Mouse (Mus musculus): Measurements from ENCODE around the gene Plekhm3. TPM values are rescaled to one million over a fixed set of nuclear protein-coding genes. Genes with fewer than 3 reads are reported as not detected.

Plekhm3 gene
- polyA plus RNA-seq, 1 experiment from 2014 or later, result 8.9 TPM

DNA sequence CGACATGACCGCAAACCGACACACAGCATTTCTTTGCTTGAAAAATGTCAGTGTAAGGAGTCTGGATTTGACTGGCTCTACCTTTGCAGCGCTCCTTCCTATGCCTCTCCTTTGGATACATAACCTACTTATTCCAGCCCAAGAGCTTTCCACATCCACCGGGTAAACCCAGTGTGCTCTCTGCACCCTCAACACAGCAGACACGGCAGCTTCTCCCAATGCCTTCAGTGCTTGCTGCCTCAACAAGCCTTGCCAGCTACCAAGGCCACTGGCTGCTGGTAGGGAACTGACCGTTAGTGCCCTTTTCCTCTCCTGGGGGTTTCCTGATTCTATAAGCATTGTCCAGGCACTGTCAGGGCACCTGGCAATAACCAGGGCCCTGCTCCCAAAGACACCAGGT is 62.8 kb downstream of the Plekhm3 start:
- no peaks in the 10 kb centered on the region for H3K4me1 ChIP-seq
- no peak overlapping the region for H3K27ac ChIP-seq
- no peak overlapping the region for H3K4me3 ChIP-seq (replicated peaks)
- no peak for ATAC-seq (ENCODE audit: low FRiP score)
- 92% methylated on average over 7 of the region's 7 CpGs for WGBS
- no peak overlapping the region for H3K4me2 ChIP-seq
- 0 out of 2 replicates have a peak, but pooled peaks cover 9% of the 10 kb centered on the region for H3K27me3 ChIP-seq
- H3K9ac ChIP-seq, result no peak overlapping the region
- no peaks in the 10 kb centered on the region for H3K36me3 ChIP-seq (replicated peaks)
- no peaks in the 10 kb centered on the region for H3K9me3 ChIP-seq

DNA sequence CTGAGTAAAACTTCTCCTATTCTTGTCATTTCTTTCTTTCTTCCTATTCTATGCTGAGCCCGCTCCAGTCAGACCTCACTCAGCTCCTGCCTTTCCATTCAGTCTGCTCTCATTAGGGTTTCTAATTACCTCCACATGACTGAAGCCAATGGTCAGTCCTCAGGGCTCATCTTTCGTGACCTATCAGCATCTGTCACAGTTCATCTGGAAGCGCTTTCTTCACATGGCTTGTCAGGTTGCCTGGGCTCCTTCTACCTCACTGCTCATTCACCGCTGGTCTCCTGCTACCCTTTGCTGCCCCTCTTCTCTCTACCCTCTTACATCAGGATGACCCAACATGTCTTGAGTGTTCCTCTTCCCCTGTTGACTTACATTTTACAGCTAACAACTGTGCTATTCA is 65.3 kb downstream of the Plekhm3 start:
- WGBS, result 33% methylated on average over 4 of the region's 4 CpGs
- Histone ChIP-seq H3K36me3 (replicated peaks) (no peaks in the 10 kb centered on the region), H3K9ac (no peak overlapping the region), H3K27me3 (0 out of 2 replicates have a peak, but pooled peaks cover 9% of the 10 kb centered on the region), H3K4me3 (replicated peaks) (no peak overlapping the region), H3K27ac (no peak overlapping the region), H3K4me1 (no peaks in the 10 kb centered on the region), H3K9me3 (no peaks in the 10 kb centered on the region), H3K4me2 (no peak overlapping the region)
- ATAC-seq (ENCODE audit: low FRiP score), result no peak

DNA sequence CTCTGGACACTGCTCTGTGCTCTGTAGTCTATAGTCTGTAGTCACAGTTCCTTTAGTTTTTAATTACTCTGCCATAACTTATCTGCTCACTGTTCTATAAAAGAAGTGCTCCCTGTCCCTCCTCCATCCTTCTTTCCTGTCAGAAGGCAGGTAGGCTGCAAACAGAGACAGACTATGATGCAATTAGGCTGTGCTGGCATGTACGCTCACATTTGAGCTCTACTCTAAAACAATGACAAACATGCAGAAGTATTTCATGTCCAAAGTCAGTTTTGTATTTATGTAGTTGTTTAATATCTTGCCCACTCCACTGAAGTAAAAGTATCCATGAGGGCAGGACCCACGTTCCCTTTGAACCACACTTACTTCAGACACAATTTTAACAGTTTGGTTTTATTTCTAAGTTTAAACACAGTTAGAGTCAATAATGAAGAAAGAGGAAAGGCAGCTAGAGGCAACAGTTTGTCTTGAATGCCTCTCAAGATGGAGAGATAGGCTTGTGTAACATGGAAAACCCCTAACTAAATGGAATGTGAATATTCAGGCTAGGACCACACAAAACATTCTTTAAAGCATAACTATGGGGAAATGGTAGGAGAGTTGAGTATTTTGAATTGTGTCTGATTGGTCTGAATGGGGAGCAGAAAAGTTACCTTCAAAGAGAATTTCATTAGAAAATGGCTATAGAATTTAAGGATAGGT is 69.0 kb downstream of the Plekhm3 start:
- Histone ChIP-seq H3K36me3 (replicated peaks) (no peaks in the 10 kb centered on the region), H3K4me2 (no peak overlapping the region), H3K27me3 (no peaks in the 10 kb centered on the region), H3K27ac (no peak overlapping the region), H3K4me3 (replicated peaks) (no peak overlapping the region), H3K9me3 (no peaks in the 10 kb centered on the region), H3K9ac (no peak overlapping the region), H3K4me1 (peaks cover 8% of the 10 kb centered on the region)
- no peak for ATAC-seq (ENCODE audit: low FRiP score)
- WGBS, result 93% methylated on average over 2 of the region's 2 CpGs

DNA sequence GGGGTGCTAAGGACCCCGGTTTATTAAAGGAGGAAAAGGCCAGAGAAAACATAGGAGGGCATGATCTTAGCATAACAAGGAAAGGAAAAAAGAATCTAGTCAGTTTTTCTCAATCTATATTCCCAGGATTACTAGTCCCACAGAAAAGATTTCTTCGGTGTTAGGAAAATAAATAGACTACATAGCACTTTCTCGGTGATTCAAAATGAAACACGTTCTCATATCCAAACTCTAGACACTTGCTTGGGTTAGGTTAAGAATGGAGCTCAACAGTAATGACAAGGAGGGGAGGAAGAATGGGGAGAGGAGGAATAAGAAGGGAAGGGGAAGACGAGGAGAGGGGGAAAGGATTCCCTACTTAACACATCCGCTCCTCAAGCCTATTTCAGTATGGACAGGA is 69.9 kb downstream of the Plekhm3 start:
- Histone ChIP-seq H3K27ac (no peak overlapping the region), H3K9me3 (no peaks in the 10 kb centered on the region), H3K4me3 (replicated peaks) (no peak overlapping the region), H3K36me3 (replicated peaks) (no peaks in the 10 kb centered on the region), H3K4me1 (peaks cover 8% of the 10 kb centered on the region), H3K27me3 (no peaks in the 10 kb centered on the region), H3K4me2 (no peak overlapping the region), H3K9ac (no peak overlapping the region)
- 94% methylated on average over 6 of the region's 6 CpGs for WGBS
- no peak for ATAC-seq (ENCODE audit: low FRiP score)

DNA sequence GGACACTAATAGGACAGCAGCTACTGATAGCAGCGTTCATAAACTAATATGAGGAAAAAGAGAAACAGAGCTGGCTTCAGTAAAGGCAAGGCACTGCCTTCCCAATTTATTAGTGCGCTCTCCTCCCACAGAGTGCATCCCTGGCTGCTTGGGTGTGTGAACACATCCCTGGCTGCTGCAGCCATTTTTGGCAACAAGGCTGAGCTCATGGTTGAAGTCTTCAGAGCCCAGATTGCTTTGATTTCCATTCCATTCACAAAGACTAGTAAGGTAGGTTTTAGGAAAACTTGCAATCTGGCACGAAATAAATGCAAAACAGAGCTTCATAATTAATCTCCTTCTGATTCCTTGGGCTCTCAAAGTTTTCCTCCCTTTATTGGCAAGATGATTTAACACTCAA is 71.3 kb downstream of the Plekhm3 start:
- Histone ChIP-seq H3K9ac (no peak overlapping the region), H3K27me3 (no peaks in the 10 kb centered on the region), H3K36me3 (replicated peaks) (no peaks in the 10 kb centered on the region), H3K9me3 (no peaks in the 10 kb centered on the region), H3K4me3 (replicated peaks) (no peak overlapping the region), H3K4me2 (no peak overlapping the region), H3K4me1 (peaks cover 8% of the 10 kb centered on the region), H3K27ac (no peak overlapping the region)
- ATAC-seq (ENCODE audit: low FRiP score), result no peak
- WGBS, result 51% methylated on average over 3 of the region's 3 CpGs

DNA sequence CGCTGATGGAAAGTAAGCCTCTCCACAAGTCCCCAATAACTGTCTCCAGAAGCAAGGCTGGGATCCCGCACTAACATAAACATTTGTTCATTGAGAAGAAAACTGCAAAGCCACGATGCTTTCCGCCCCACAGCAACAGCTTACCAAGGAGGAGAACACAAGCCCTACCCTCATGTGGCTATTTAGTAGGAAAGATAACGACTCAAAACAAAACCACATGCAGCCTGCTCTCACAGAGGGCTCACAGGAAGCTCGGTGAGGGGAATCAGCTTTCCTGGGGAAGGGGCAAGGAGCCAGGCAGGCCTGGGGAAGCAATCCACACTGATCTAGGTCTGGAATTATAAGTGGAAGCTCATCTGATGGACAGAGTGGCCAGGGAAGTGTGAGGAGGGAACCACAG is 72.6 kb downstream of the Plekhm3 start:
- no peak overlapping the region for H3K27ac ChIP-seq
- 40% methylated on average over 6 of the region's 6 CpGs for WGBS
- no peaks in the 10 kb centered on the region for H3K27me3 ChIP-seq
- H3K9ac ChIP-seq, result no peak overlapping the region
- no peaks in the 10 kb centered on the region for H3K36me3 ChIP-seq (replicated peaks)
- no peak overlapping the region for H3K4me3 ChIP-seq (replicated peaks)
- ATAC-seq (ENCODE audit: low FRiP score), result no peak
- peaks cover 8% of the 10 kb centered on the region for H3K4me1 ChIP-seq
- H3K9me3 ChIP-seq, result no peaks in the 10 kb centered on the region
- H3K4me2 ChIP-seq, result no peak overlapping the region

DNA sequence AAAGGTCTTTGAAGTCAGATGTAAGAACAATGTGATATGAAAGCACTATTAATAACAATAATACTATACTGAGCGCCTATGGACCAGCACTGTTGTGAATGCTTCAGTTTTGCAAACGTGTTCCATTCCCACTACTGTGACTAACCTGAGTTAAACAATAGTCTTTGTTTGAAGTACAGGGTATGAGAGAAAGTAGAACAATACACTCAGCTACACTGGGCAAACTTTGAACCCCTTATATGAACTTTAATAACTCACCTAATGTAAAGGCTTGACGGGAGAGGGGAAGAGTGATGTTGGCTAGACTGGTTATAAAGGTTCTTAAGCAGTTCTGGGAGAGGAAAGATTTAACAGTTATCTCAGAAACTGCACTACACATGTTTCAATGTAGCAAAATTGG is 76.0 kb downstream of the Plekhm3 start:
- H3K27me3 ChIP-seq, result no peaks in the 10 kb centered on the region
- H3K9me3 ChIP-seq, result no peaks in the 10 kb centered on the region
- no peak overlapping the region for H3K4me3 ChIP-seq (replicated peaks)
- H3K36me3 ChIP-seq (replicated peaks), result no peaks in the 10 kb centered on the region
- no peak overlapping the region for H3K27ac ChIP-seq
- peaks cover 8% of the 10 kb centered on the region for H3K4me1 ChIP-seq
- 86% methylated on average over 3 of the region's 3 CpGs for WGBS
- ATAC-seq (ENCODE audit: low FRiP score), result no peak
- H3K4me2 ChIP-seq, result no peak overlapping the region
- no peak overlapping the region for H3K9ac ChIP-seq

DNA sequence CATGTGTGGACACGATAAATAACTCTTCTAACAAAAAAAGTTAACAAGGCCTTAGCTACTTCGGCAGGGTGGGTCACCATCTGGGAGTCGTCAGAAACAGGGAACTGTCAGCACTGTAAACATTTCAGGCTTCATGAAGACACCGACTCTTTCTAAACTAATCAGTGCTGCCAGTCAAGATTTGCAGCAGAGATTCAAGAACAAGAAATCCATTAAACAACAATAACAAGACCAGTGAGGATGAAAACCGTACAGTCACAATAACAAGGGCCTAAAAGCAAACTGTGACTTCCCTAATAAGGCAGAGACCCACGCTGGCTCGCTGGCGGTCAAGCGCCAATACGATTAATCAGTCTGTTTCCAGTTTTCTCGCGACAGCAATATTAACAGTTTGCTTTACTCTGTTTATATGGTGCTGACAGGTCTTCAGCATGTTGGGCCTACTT is 77.8 kb downstream of the Plekhm3 start:
- no peak overlapping the region for H3K4me3 ChIP-seq (replicated peaks)
- H3K9ac ChIP-seq, result no peak overlapping the region
- no peak overlapping the region for H3K4me2 ChIP-seq
- H3K27ac ChIP-seq, result no peak overlapping the region
- no peaks in the 10 kb centered on the region for H3K4me1 ChIP-seq
- H3K9me3 ChIP-seq, result no peaks in the 10 kb centered on the region
- no peaks in the 10 kb centered on the region for H3K27me3 ChIP-seq
- no peak for ATAC-seq (ENCODE audit: low FRiP score)
- 76% methylated on average over 12 of the region's 12 CpGs for WGBS
- H3K36me3 ChIP-seq (replicated peaks), result no peaks in the 10 kb centered on the region

DNA sequence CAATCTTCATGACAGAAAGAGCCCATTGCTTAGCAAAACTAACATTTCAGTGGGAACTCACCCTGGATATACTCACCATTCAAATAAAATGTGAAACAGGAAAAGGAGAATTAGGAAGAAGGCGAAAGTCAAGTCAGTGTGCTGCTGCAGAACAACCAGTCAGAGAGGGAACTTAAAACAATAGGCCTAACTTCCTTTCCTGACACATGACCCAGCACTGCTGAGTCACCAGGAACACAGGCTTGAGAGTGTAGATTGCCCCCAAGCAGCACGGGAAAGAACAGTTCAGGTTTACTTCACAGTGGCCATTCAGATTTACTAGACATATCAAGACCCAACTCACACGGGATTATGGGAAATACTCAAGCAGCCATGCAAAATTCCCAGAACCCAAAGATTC is 80.3 kb downstream of the Plekhm3 start:
- no peak overlapping the region for H3K27ac ChIP-seq
- no peaks in the 10 kb centered on the region for H3K36me3 ChIP-seq (replicated peaks)
- H3K9me3 ChIP-seq, result no peaks in the 10 kb centered on the region
- WGBS, result 84% methylated on average over 3 of the region's 3 CpGs
- no peaks in the 10 kb centered on the region for H3K4me1 ChIP-seq
- no peak overlapping the region for H3K4me2 ChIP-seq
- no peak overlapping the region for H3K9ac ChIP-seq
- H3K27me3 ChIP-seq, result no peaks in the 10 kb centered on the region
- H3K4me3 ChIP-seq (replicated peaks), result no peak overlapping the region
- ATAC-seq (ENCODE audit: low FRiP score), result no peak

DNA sequence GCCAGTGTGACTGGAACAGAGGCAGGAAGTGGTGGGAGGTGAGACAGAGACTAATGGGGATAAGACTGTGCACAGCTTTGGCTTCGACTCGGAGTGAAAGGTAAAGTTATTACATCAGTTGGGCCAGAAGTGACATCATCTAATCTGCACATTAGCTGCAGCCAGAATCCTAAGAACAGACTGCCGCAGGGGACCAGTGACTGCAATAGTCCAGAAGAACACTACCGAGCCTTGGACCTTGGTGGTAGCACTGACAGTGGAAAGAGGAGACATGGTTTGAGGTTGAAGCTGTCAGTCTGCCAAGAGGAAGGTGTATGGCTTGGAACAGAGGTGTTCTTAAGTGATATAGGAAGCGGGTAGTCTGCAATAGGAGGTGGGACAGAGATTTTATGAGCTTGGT is 80.9 kb downstream of the Plekhm3 start:
- Histone ChIP-seq H3K4me3 (replicated peaks) (no peak overlapping the region), H3K36me3 (replicated peaks) (no peaks in the 10 kb centered on the region), H3K4me2 (no peak overlapping the region), H3K9me3 (no peaks in the 10 kb centered on the region), H3K4me1 (no peaks in the 10 kb centered on the region), H3K27ac (no peak overlapping the region), H3K27me3 (no peaks in the 10 kb centered on the region), H3K9ac (no peak overlapping the region)
- ATAC-seq (ENCODE audit: low FRiP score), result no peak
- WGBS, result 89% methylated on average over 5 of the region's 5 CpGs

DNA sequence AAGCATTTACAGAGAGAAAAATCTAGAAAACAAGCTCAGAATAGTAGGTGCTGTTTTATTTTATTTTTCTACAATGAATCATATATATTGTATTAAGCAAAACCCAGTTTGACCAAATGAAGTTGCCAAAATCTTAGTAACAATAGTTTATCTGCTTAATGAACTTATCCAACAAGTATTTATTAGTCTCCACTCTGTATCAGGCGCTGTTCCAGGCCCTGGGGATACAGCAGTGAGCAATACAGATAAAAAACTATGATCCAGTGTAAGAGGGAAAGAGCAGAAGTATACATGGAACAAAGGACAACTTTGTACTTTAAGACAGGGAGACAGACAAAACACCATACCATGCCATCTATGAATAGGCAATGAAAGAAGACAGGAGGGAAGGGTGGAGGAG is 81.5 kb downstream of the Plekhm3 start:
- no peak overlapping the region for H3K4me3 ChIP-seq (replicated peaks)
- no peak overlapping the region for H3K9ac ChIP-seq
- 92% methylated on average over 1 of the region's 1 CpGs for WGBS
- ATAC-seq (ENCODE audit: low FRiP score), result no peak
- H3K36me3 ChIP-seq (replicated peaks), result no peaks in the 10 kb centered on the region
- H3K4me1 ChIP-seq, result no peaks in the 10 kb centered on the region
- no peak overlapping the region for H3K4me2 ChIP-seq
- H3K9me3 ChIP-seq, result no peaks in the 10 kb centered on the region
- no peaks in the 10 kb centered on the region for H3K27me3 ChIP-seq
- H3K27ac ChIP-seq, result no peak overlapping the region

DNA sequence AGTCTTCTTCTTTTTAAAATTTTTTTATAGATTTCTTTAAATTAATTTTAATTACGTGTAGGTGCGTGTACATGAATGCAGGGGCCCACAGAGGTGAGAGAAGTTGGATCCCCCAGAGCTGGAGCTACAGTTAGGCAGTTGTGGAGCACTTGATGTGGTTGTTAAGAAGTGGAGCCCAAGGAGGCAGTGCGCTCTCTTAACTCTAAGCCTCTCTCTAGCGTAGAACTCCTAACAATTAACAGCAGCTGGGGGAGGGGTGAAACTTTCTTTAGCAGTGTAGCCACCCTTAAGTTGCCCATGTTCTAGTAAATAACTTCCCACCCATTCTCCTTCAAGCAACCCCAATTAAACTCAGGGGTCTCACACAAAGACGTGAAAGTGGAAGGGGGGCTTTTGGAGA is 84.7 kb downstream of the Plekhm3 start:
- no peak overlapping the region for H3K4me3 ChIP-seq (replicated peaks)
- no peaks in the 10 kb centered on the region for H3K9me3 ChIP-seq
- WGBS, result 55% methylated on average over 5 of the region's 5 CpGs

DNA sequence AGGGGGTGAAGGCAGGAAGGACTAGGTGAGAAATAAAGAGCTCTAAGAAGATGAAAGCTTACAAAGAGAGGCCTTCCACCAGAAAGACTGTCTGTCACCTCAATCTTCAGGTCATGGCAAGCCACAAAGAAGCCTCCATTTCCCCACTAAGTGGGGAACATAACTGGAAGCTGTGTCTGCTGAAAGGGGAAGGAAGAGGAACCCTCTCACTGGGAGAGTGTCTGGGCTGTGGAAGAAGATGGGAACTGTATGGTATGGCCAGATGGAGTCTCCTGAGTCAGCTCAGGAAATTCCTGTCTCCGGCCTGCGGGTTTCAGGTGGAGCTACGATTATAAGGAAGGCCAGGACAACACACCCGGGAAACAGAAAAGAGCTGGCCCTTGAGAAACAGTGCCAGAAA is 88.9 kb downstream of the Plekhm3 start:
- 65% methylated on average over 4 of the region's 4 CpGs for WGBS
- Histone ChIP-seq H3K27ac (no peak overlapping the region), H3K9ac (no peak overlapping the region), H3K9me3 (no peaks in the 10 kb centered on the region), H3K27me3 (no peaks in the 10 kb centered on the region), H3K4me1 (no peaks in the 10 kb centered on the region; the same call in 1 of the 2 replicates), H3K36me3 (replicated peaks) (no peaks in the 10 kb centered on the region), H3K4me3 (replicated peaks) (no peak overlapping the region), H3K4me2 (no peak overlapping the region)
- ATAC-seq (ENCODE audit: low FRiP score), result no peak

More for the DNA sequence above, 84.7 kb downstream of the Plekhm3 start:
- H3K9ac ChIP-seq, result no peak overlapping the region
- H3K36me3 ChIP-seq (replicated peaks), result no peaks in the 10 kb centered on the region
- no peak for ATAC-seq (ENCODE audit: low FRiP score)
- no peak overlapping the region for H3K27ac ChIP-seq
- no peak overlapping the region for H3K4me2 ChIP-seq
- no peaks in the 10 kb centered on the region; the same call in 1 of the 2 replicates for H3K4me1 ChIP-seq
- H3K27me3 ChIP-seq, result no peaks in the 10 kb centered on the region
